Mouse (Mus musculus) thymus, postnatal 10 days (tissue): ENCODE measurements at regions not wholly inside any gene's neighbourhood (a gene's known extent, or its start where the extent isn't known, plus 50 kb on each side); places are given as distances from the start of the nearest gene placed in this dataset.

Source experiments
- DNase-seq, 2 experiments: peaks; one replicate each; pipeline ENCODE4 v3.0.0; 2021; ENCODE audit warnings: low spot score in 2 of 2

- DNase-seq: no peak
These were observed 128.6 kb upstream of the A1bg start for GRCm38 (mm10) chr15:61051363-61051762.

- no peak for DNase-seq
These were observed 86.7 kb upstream of the A1bg start for GRCm38 (mm10) chr15:61009509-61009908.

DNA sequence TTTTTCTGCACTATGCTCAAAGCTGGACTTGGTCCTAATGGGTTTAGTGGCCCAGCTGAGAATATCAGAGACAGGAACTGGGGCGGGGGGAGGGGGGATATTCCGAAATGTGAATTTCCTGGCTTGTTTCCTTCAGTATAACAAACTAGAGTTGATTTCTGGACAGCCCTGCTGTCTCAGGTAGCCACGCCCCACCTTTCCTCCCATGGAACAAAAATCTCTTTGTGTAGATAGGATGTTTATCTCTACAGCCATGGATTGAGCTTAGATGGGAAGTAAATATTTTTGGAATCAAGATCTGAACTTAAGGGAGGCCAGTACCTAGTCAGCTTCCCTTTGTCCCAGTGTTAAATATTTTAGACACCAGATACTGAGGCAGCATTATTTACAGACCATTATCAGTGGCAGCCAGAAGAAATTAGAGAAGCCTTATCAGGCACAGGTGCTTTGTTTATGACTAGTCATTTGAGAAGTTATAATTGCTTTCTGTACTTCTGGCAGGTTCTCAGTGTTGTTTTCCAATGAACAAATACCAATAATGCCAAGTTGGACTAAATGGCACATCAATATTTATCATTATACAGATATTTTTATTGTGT is 84.7 kb upstream of the A1bg start:
- no peak for DNase-seq

- no peak for DNase-seq
These were observed 83.8 kb upstream of the A1bg start for GRCm38 (mm10) chr15:61006608-61007007.

- no peak for DNase-seq
These were observed 71.3 kb upstream of the A1bg start for GRCm38 (mm10) chr15:60993971-60994690.

GRCm38 (mm10) chr15:60993394-60993793 is 70.6 kb upstream of the A1bg start:
- DNase-seq: no peak

GRCm38 (mm10) chr15:60982576-60982975 is 59.8 kb upstream of the A1bg start:
- DNase-seq: no peak
